Mouse (Mus musculus): ENCODE data around the gene Slc25a44. TPM values are rescaled to one million over a fixed set of nuclear protein-coding genes. Genes with fewer than 3 reads are reported as not detected.

The Slc25a44 gene
- polyA plus RNA-seq (2014; fragmentation: Illumina TruSeq; extraction: RNeasy Lipid Tissue Mini Kit (QIAGEN cat#74804); ENCODE audit: low read depth, low replicate concordance) = 29.8 TPM

GRCm38 (mm10) chr3:88424605-88425329 lies at the start of gene Slc25a44:
TSS of gene Slc25a44 (minus strand) at chr3:88425139.

GRCm38 (mm10) chr3:88460983-88461696 lies 36.2 kb upstream of the Slc25a44 start, which contains the start of gene Sema4a:
TSS of gene Sema4a (minus strand) at chr3:88461182.

GRCm38 (mm10) chr3:88409741-88410644 lies 14.9 kb downstream of the Slc25a44 start, which contains the start of gene Pmf1:
TSS of gene Pmf1 (minus strand) at chr3:88410331.

GRCm38 (mm10) chr3:88384364-88384763 lies 40.6 kb downstream of the Slc25a44 start, which contains the start of gene Bglap:
TSS of gene Bglap (minus strand) at chr3:88384464.

GRCm38 (mm10) chr3:88378599-88378998 lies 46.3 kb downstream of the Slc25a44 start, which contains the start of gene Bglap2:
TSS of gene Bglap2 (minus strand) at chr3:88378699.

GRCm38 (mm10) chr3:88372643-88373042 lies 52.3 kb downstream of the Slc25a44 start, which contains the start of gene Bglap3:
TSS of gene Bglap3 (minus strand) at chr3:88372743.

GRCm38 (mm10) chr3:88364337-88364736 lies 60.6 kb downstream of the Slc25a44 start, which contains the start of gene Paqr6:
TSS of gene Paqr6 (plus strand) at chr3:88364584.

Other genes starting within 250 kb of the Slc25a44 start
- 18.7 TPM for gene Rhbg, start 170.4 kb downstream of the Slc25a44 start, polyA plus RNA-seq (2014; fragmentation: Illumina TruSeq; extraction: RNeasy Lipid Tissue Mini Kit (QIAGEN cat#74804); ENCODE audit: low read depth, low replicate concordance)
- 1.2 TPM for gene Gm38392, start 137.9 kb downstream of the Slc25a44 start, polyA plus RNA-seq (2014; fragmentation: Illumina TruSeq; extraction: RNeasy Lipid Tissue Mini Kit (QIAGEN cat#74804); ENCODE audit: low read depth, low replicate concordance)
- gene Tsacc, start 128.1 kb downstream of the Slc25a44 start, polyA plus RNA-seq (2014; fragmentation: Illumina TruSeq; extraction: RNeasy Lipid Tissue Mini Kit (QIAGEN cat#74804); ENCODE audit: low read depth, low replicate concordance) = 19.4 TPM
- 122 TPM for gene Cct3, start 128.0 kb downstream of the Slc25a44 start, polyA plus RNA-seq (2014; fragmentation: Illumina TruSeq; extraction: RNeasy Lipid Tissue Mini Kit (QIAGEN cat#74804); ENCODE audit: low read depth, low replicate concordance)
- gene Glmp, start 100.1 kb downstream of the Slc25a44 start, polyA plus RNA-seq (2014; fragmentation: Illumina TruSeq; extraction: RNeasy Lipid Tissue Mini Kit (QIAGEN cat#74804); ENCODE audit: low read depth, low replicate concordance) = 227 TPM
- 7.7 TPM for gene Tmem79, start 89.0 kb downstream of the Slc25a44 start, polyA plus RNA-seq (2014; fragmentation: Illumina TruSeq; extraction: RNeasy Lipid Tissue Mini Kit (QIAGEN cat#74804); ENCODE audit: low read depth, low replicate concordance)
- gene Smg5, start 88.9 kb downstream of the Slc25a44 start, polyA plus RNA-seq (2014; fragmentation: Illumina TruSeq; extraction: RNeasy Lipid Tissue Mini Kit (QIAGEN cat#74804); ENCODE audit: low read depth, low replicate concordance) = 42.6 TPM
- 5.8 TPM for gene Paqr6, start 60.6 kb downstream of the Slc25a44 start, polyA plus RNA-seq (2014; fragmentation: Illumina TruSeq; extraction: RNeasy Lipid Tissue Mini Kit (QIAGEN cat#74804); ENCODE audit: low read depth, low replicate concordance)
- gene Bglap3, start 52.4 kb downstream of the Slc25a44 start, polyA plus RNA-seq (2014; fragmentation: Illumina TruSeq; extraction: RNeasy Lipid Tissue Mini Kit (QIAGEN cat#74804); ENCODE audit: low read depth, low replicate concordance) = 173 TPM
- gene Bglap2, start 46.4 kb downstream of the Slc25a44 start, polyA plus RNA-seq (2014; fragmentation: Illumina TruSeq; extraction: RNeasy Lipid Tissue Mini Kit (QIAGEN cat#74804); ENCODE audit: low read depth, low replicate concordance) = not detected
- not detected for gene Bglap, start 40.7 kb downstream of the Slc25a44 start, polyA plus RNA-seq (2014; fragmentation: Illumina TruSeq; extraction: RNeasy Lipid Tissue Mini Kit (QIAGEN cat#74804); ENCODE audit: low read depth, low replicate concordance)
- gene Pmf1, start 14.8 kb downstream of the Slc25a44 start, polyA plus RNA-seq (2014; fragmentation: Illumina TruSeq; extraction: RNeasy Lipid Tissue Mini Kit (QIAGEN cat#74804); ENCODE audit: low read depth, low replicate concordance) = 17.2 TPM
- 101 TPM for gene Sema4a, start 36.0 kb upstream of the Slc25a44 start, polyA plus RNA-seq (2014; fragmentation: Illumina TruSeq; extraction: RNeasy Lipid Tissue Mini Kit (QIAGEN cat#74804); ENCODE audit: low read depth, low replicate concordance)
- 75.5 TPM for gene Lmna, start 84.8 kb upstream of the Slc25a44 start, polyA plus RNA-seq (2014; fragmentation: Illumina TruSeq; extraction: RNeasy Lipid Tissue Mini Kit (QIAGEN cat#74804); ENCODE audit: low read depth, low replicate concordance)
- 2.9 TPM for gene Mex3a, start 107.3 kb upstream of the Slc25a44 start, polyA plus RNA-seq (2014; fragmentation: Illumina TruSeq; extraction: RNeasy Lipid Tissue Mini Kit (QIAGEN cat#74804); ENCODE audit: low read depth, low replicate concordance)
- gene Rab25, start 123.2 kb upstream of the Slc25a44 start, polyA plus RNA-seq (2014; fragmentation: Illumina TruSeq; extraction: RNeasy Lipid Tissue Mini Kit (QIAGEN cat#74804); ENCODE audit: low read depth, low replicate concordance) = 66.8 TPM
- 161 TPM for gene Lamtor2, start 127.9 kb upstream of the Slc25a44 start, polyA plus RNA-seq (2014; fragmentation: Illumina TruSeq; extraction: RNeasy Lipid Tissue Mini Kit (QIAGEN cat#74804); ENCODE audit: low read depth, low replicate concordance)
- 51.1 TPM for gene Ubqln4, start 128.6 kb upstream of the Slc25a44 start, polyA plus RNA-seq (2014; fragmentation: Illumina TruSeq; extraction: RNeasy Lipid Tissue Mini Kit (QIAGEN cat#74804); ENCODE audit: low read depth, low replicate concordance)
- 239 TPM for gene Ssr2, start 150.7 kb upstream of the Slc25a44 start, polyA plus RNA-seq (2014; fragmentation: Illumina TruSeq; extraction: RNeasy Lipid Tissue Mini Kit (QIAGEN cat#74804); ENCODE audit: low read depth, low replicate concordance)
- gene Arhgef2, start 180.8 kb upstream of the Slc25a44 start, polyA plus RNA-seq (2014; fragmentation: Illumina TruSeq; extraction: RNeasy Lipid Tissue Mini Kit (QIAGEN cat#74804); ENCODE audit: low read depth, low replicate concordance) = 39.9 TPM
- gene Rxfp4, start 228.0 kb upstream of the Slc25a44 start, polyA plus RNA-seq (2014; fragmentation: Illumina TruSeq; extraction: RNeasy Lipid Tissue Mini Kit (QIAGEN cat#74804); ENCODE audit: low read depth, low replicate concordance) = not detected